8 mouse cellular contexts compared by ENCODE assay signal in genomic region chr8:34689825-34690493, GRCm38 (mm10).
DNase-seq lines count a peak whose midpoint lies in the region; ATAC-seq lines count a peak whose summit lies in the region.

No protein-coding gene starts in this region.

- H3K4me3 ChIP-seq in liver, embryonic 13.5 days (replicated peaks) = peak overlapping the region; percentile 29
- H3K4me3 ChIP-seq in neural tube, embryonic 12.5 days = no peak overlapping the region

- H3K4me1 ChIP-seq in liver, embryonic 13.5 days (replicated peaks) = peaks cover 4% of the 10 kb centered on the region; the same call in 1 of the 2 replicates
- peaks cover 16% of the 10 kb centered on the region for H3K4me1 ChIP-seq in neural tube, embryonic 12.5 days

- peaks cover 16% of the 10 kb centered on the region for H3K27me3 ChIP-seq in liver, embryonic 13.5 days
- H3K27me3 ChIP-seq in neural tube, embryonic 12.5 days (replicated peaks) = no peaks in the 10 kb centered on the region

- intact Hi-C loops in heart, postnatal 10 days (cut with DNase I) = no loop called here

- DNase-seq in heart, adult 11 months = peak; percentile 92
- no peak for DNase-seq in heart, postnatal 10 days
- no peak for DNase-seq in liver, embryonic 13.5 days
- no peak for DNase-seq in spleen, postnatal 36 days (ENCODE audit: low spot score in 2 of 2)
- DNase-seq in gastrocnemius, postnatal 10 days = no peak
- DNase-seq in kidney, adult 8-10 months = no peak

- 12% methylated on average over 9 of the region's 9 CpGs for WGBS in liver, embryonic 13.5 days (ENCODE audit: insufficient replicate concordance)
- 26% methylated on average over 9 of the region's 9 CpGs for WGBS in neural tube, embryonic 12.5 days

- H3K4me2 ChIP-seq in liver, embryonic 13.5 days = peak overlapping the region; percentile 53
- peak overlapping the region; percentile 53 for H3K4me2 ChIP-seq in neural tube, embryonic 12.5 days (replicated peaks)

- no peak overlapping the region for H3K9ac ChIP-seq in liver, embryonic 13.5 days
- no peak overlapping the region for H3K9ac ChIP-seq in neural tube, embryonic 12.5 days

- peak; percentile 93 for ATAC-seq in granulocyte monocyte progenitor cell, adult 5-6 weeks (replicated peaks; ENCODE audit: poor library complexity, severe bottlenecking)
- ATAC-seq in liver, embryonic 13.5 days (ENCODE audit: low read depth) = no peak
- ATAC-seq in neural tube, embryonic 12.5 days (ENCODE audit: low FRiP score, low read depth) = no peak

- no peaks in the 10 kb centered on the region for H3K9me3 ChIP-seq in liver, embryonic 13.5 days (replicated peaks)
- no peaks in the 10 kb centered on the region for H3K9me3 ChIP-seq in neural tube, embryonic 12.5 days

- H3K36me3 ChIP-seq in liver, embryonic 13.5 days = no peaks in the 10 kb centered on the region
- H3K36me3 ChIP-seq in neural tube, embryonic 12.5 days = no peaks in the 10 kb centered on the region

- H3K27ac ChIP-seq in liver, embryonic 13.5 days = no peak overlapping the region
- no peak overlapping the region for H3K27ac ChIP-seq in neural tube, embryonic 12.5 days
